Mouse (Mus musculus) embryonic fibroblast, embryonic 13.5 days (primary cell): ENCODE results near the gene Galnt15.

Experiments
- CTCF ChIP-seq: IDR thresholded peaks from 2 replicates; pipeline ENCODE4 v1.5.1; 2011; ENCODE audit warnings: mild to moderate bottlenecking, control low read depth, low read length, moderate library complexity, borderline replicate concordance; ENCODE audit not compliant: insufficient read depth
- POLR2A ChIP-seq: IDR thresholded peaks from 2 replicates; pipeline ENCODE4 v1.6.1; 2011; ENCODE audit warnings: low read depth, mild to moderate bottlenecking, control low read depth, low read length, moderate library complexity

- no peak for TF ChIP-seq CTCF
- no peak for TF ChIP-seq POLR2A
These were observed 52.2 kb downstream of the Galnt15 start for GRCm38 (mm10) chr14:32081026-32081425.
